Mouse (Mus musculus) forebrain, embryonic 14.5 days (tissue): ENCODE results near the gene Serping1. TPM values are rescaled to one million over a fixed set of nuclear protein-coding genes. Genes with fewer than 3 reads are reported as not detected.

Experiments
- ATAC-seq: fragments of 200-750 bp; cut with Nextera tagmentation; 2 replicates; pipeline ENCODE4 v1.8.0; 2017; ENCODE audit warnings: mild to moderate bottlenecking, moderate library complexity
- DNase-seq: peaks from one replicate; pipeline ENCODE4 v3.0.0-alpha.2; 2015; ENCODE audit warnings: low spot score
- H3K27ac ChIP-seq: fragments of 300-500 bp; sonication (generic); 2 replicates; pipeline ENCODE4 v1.5.1; 2014; ENCODE audit warnings: low read depth, mild to moderate bottlenecking, control low read depth, low read length, moderate library complexity
- H3K27me3 ChIP-seq: fragments of 300-500 bp; sonication (generic); replicated peaks from 2 replicates; pipeline ENCODE4 v1.6.1; 2014; ENCODE audit warnings: low read length, control low read depth, mixed read lengths; ENCODE audit not compliant: control insufficient read depth, insufficient read depth
- H3K36me3 ChIP-seq: fragments of 300-500 bp; sonication (generic); 2 replicates; pipeline ENCODE4 v1.6.1; 2014; ENCODE audit warnings: low read length, control low read depth; ENCODE audit not compliant: control insufficient read depth, insufficient read depth
- H3K4me1 ChIP-seq: fragments of 300-500 bp; sonication (generic); 2 replicates; pipeline ENCODE4 v1.6.1; 2014; ENCODE audit warnings: antibody characterized with exemption, low read length, control low read depth; ENCODE audit not compliant: control insufficient read depth, insufficient read depth
- H3K4me2 ChIP-seq: fragments of 300-500 bp; sonication (generic); 2 replicates; pipeline ENCODE4 v1.6.1; 2014; ENCODE audit warnings: mild to moderate bottlenecking, control low read depth, low read length
- H3K4me3 ChIP-seq: fragments of 300-500 bp; sonication (generic); 2 replicates; pipeline ENCODE4 v1.5.1; 2014; ENCODE audit warnings: low read depth, low read length, control low read depth
- H3K9ac ChIP-seq: fragments of 300-500 bp; sonication (generic); 2 replicates; pipeline ENCODE4 v1.6.1; 2014; ENCODE audit warnings: mild to moderate bottlenecking, low read length, control low read depth, moderate library complexity
- H3K9me3 ChIP-seq: fragments of 300-500 bp; sonication (generic); replicated peaks from 2 replicates; pipeline ENCODE4 v1.6.1; 2016; ENCODE audit warnings: low read length, control low read depth, mixed read lengths; ENCODE audit not compliant: control insufficient read depth
- WGBS: fragments of 180-500 bp; shearing (Covaris S2); extraction: QIAGEN DNeasy Blood & Tissue Kit; methylation state at CpG from one replicate; pipeline ENCODE4 v1.1.7; 2014; 5-methylcytosine and 5-hydroxymethylcytosine counted together
- polyA plus RNA-seq: library from polyadenylated mRNA; unstranded; fragments of >200 nt; fragmentation: Nextera tagmentation; extraction: Ambion mirVana; gene quantifications from 2 replicates; pipeline ENCODE4 v1.2.1, GENCODE M21; 2014

The Serping1 gene
- 32.1 and 32.7 TPM in 2 replicates for polyA plus RNA-seq

DNA sequence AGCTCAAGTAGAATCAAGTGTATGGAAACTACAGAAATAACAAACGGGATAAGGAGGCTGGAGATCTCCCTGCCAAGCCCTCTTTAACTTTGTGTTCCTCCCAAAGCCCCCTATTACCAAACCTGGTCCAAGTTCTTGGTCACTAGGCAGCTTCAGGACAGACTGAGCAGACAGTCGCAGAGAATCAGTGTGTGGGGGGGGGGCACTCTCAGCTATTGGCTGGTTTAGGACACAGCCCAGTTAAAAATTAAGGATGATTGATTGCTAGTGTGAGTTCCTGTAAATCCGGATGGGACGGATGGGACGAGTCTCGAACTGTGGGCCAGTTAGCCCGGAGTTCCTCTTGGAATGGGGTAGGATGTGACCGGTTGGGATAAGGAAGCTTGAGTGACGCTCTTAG is at the start of gene Serping1:
Serping1 (minus strand) TSS at position 204 of the 400 bp plus-strand sequence.
- H3K9me3 ChIP-seq = no peaks in the 10 kb centered on the region
- 62% methylated on average over 9 of the region's 9 CpGs for WGBS
- no peaks in the 10 kb centered on the region for H3K36me3 ChIP-seq
- H3K4me2 ChIP-seq = peak within 1 kb of the TSS; percentile 51
- peak within 1 kb of the TSS; percentile 74 for H3K27ac ChIP-seq
- H3K27me3 ChIP-seq = no peaks in the 10 kb centered on the region
- peak; percentile 60 for ATAC-seq
- H3K4me3 ChIP-seq = peak within 1 kb of the TSS; percentile 21
- DNase-seq = no peak
- H3K9ac ChIP-seq = peak within 1 kb of the TSS; percentile 58
- peaks cover 9% of the 10 kb centered on the region for H3K4me1 ChIP-seq

DNA sequence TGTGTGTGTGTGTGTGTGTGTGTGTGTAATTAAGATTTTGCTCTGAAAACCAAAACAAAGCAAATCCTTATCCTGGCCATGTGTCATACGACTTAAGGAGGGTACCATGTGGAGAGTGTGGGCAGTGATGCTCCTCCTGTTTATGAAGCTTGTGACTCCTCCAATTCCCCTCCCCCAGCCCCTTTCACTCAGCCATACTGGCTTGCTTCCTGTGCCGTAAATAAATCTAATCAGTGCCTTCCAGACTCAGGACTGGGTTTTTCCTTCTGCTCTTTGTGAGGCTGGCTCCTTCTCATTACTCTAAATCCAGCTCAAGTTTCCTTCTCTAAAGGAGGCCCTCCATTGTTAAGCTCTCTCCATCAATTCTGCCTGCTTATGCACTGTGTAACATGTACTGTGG is 48.0 kb upstream of the Serping1 start:
- DNase-seq = no peak
- H3K4me1 ChIP-seq = peaks cover 4% of the 10 kb centered on the region; the same call in 1 of the 2 replicates
- H3K27ac ChIP-seq = no peak overlapping the region
- no peak overlapping the region for H3K9ac ChIP-seq
- H3K9me3 ChIP-seq = no peaks in the 10 kb centered on the region
- no peaks in the 10 kb centered on the region for H3K36me3 ChIP-seq
- WGBS = 43% methylated on average over 2 of the region's 2 CpGs
- no peak overlapping the region for H3K4me3 ChIP-seq
- H3K4me2 ChIP-seq = no peak overlapping the region
- no peak for ATAC-seq
- H3K27me3 ChIP-seq = 0 out of 2 replicates have a peak, but pooled peaks cover 3% of the 10 kb centered on the region

DNA sequence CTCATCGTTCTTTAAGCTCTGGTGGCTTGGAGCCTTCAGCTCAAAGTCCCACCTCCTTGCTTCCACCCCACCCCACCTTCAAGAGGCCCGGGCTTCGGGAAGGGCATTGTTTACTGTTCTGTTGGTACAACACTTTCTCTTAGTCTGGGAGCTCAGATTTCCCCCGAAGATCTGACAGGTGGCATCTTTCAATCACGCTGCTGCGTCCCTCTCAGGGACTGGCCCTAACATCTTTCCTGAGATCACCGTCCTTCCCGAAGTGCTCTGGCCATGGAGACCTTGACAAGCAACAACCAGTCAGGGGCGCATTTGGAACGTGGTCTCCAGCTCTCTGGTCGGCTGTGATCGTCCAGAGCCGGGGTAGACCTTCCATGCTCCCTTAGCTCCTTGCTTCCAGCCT is 47.3 kb upstream of the Serping1 start, which contains the start of gene Smtnl1:
Smtnl1 (minus strand) TSS at position 101 of the 400 bp plus-strand sequence.
- no peak within 1 kb of the TSS for H3K27ac ChIP-seq
- 0 out of 2 replicates have a peak, but pooled peaks cover 3% of the 10 kb centered on the region for H3K27me3 ChIP-seq
- H3K36me3 ChIP-seq = no peaks in the 10 kb centered on the region
- ATAC-seq = no peak
- 68% methylated on average over 13 of the region's 13 CpGs for WGBS
- no peak within 1 kb of the TSS for H3K4me2 ChIP-seq
- no peak within 1 kb of the TSS for H3K4me3 ChIP-seq
- no peaks in the 10 kb centered on the region for H3K9me3 ChIP-seq
- no peak within 1 kb of the TSS for H3K9ac ChIP-seq
- H3K4me1 ChIP-seq = peaks cover 1% of the 10 kb centered on the region; the same call in 1 of the 2 replicates
- no peak for DNase-seq

DNA sequence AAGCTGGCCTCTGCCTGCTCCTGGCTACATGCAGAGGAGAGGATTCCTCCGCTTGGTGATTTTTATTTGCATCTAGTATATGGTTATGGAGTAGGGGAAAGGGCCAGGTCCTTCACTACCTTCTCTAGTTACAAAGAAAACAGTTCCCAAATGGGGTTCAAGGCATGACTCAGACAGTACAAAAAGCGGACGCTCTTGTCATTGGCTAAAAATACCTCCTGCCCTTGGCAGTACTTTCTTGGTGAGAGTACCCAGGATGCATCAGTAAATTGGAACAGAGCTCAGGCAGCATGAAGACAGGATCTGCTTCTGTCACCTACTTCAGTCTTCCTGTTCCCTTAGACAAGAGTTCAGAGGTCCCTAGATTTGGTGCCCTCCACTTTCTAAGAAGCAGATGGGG is 44.6 kb upstream of the Serping1 start:
- Histone ChIP-seq H3K36me3 (no peaks in the 10 kb centered on the region), H3K27me3 (0 out of 2 replicates have a peak, but pooled peaks cover 3% of the 10 kb centered on the region), H3K27ac (no peak overlapping the region), H3K9ac (no peak overlapping the region), H3K4me2 (no peak overlapping the region), H3K9me3 (no peaks in the 10 kb centered on the region), H3K4me3 (no peak overlapping the region), H3K4me1 (no peaks in the 10 kb centered on the region)
- ATAC-seq = no peak
- WGBS = 74% methylated on average over 3 of the region's 3 CpGs
- DNase-seq = no peak

DNA sequence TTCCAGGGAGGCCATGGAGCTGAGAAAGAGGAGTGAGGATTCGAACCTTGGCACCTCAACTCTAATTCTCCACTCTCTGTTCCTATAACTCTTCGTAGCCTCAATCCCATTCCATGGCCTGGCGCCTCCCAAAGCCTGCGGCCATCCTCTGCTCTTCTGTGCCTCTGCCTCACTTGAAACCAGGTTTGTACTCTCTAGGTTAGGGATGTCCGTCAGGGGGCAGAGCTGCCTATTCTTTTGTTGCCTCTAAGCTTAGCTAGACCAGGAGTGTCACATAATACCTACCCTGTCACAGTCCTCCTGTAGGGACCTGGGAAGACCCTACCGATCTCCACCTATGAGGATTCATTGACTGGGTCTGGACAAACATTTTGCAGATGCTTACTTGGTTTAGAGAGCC is 37.4 kb upstream of the Serping1 start:
- no peak for DNase-seq
- Histone ChIP-seq H3K36me3 (no peaks in the 10 kb centered on the region), H3K4me1 (peaks cover 8% of the 10 kb centered on the region), H3K4me3 (no peak overlapping the region), H3K4me2 (no peak overlapping the region), H3K9ac (no peak overlapping the region), H3K27ac (no peak overlapping the region), H3K27me3 (no peaks in the 10 kb centered on the region), H3K9me3 (no peaks in the 10 kb centered on the region)
- 74% methylated on average over 6 of the region's 6 CpGs for WGBS
- ATAC-seq = no peak

DNA sequence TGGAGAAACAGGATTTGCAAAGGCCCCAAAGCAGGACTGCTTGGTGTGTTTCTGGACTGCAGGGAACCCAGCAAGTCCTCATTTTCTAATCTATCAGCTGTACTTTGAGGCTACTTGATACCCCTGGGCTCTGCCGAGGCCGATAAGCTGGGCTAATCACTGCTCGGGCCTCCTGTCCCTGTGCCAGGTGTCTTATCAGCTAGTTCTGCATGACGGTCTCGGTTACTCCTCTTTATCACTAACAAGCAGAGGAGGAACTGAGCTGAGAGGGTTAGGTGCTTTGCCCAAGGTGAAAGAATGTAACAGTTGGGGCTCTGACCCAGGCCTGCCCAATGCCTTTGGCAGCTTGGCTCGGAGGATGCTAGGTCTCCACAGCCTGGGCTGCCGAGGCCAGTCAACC is 36.6 kb upstream of the Serping1 start:
- no peak overlapping the region for H3K9ac ChIP-seq
- no peaks in the 10 kb centered on the region for H3K27me3 ChIP-seq
- H3K27ac ChIP-seq = no peak overlapping the region
- WGBS = 92% methylated on average over 7 of the region's 7 CpGs
- no peak overlapping the region for H3K4me2 ChIP-seq
- no peak for DNase-seq
- no peak for ATAC-seq
- no peaks in the 10 kb centered on the region for H3K36me3 ChIP-seq
- H3K4me3 ChIP-seq = no peak overlapping the region
- H3K9me3 ChIP-seq = no peaks in the 10 kb centered on the region
- H3K4me1 ChIP-seq = peaks cover 8% of the 10 kb centered on the region

DNA sequence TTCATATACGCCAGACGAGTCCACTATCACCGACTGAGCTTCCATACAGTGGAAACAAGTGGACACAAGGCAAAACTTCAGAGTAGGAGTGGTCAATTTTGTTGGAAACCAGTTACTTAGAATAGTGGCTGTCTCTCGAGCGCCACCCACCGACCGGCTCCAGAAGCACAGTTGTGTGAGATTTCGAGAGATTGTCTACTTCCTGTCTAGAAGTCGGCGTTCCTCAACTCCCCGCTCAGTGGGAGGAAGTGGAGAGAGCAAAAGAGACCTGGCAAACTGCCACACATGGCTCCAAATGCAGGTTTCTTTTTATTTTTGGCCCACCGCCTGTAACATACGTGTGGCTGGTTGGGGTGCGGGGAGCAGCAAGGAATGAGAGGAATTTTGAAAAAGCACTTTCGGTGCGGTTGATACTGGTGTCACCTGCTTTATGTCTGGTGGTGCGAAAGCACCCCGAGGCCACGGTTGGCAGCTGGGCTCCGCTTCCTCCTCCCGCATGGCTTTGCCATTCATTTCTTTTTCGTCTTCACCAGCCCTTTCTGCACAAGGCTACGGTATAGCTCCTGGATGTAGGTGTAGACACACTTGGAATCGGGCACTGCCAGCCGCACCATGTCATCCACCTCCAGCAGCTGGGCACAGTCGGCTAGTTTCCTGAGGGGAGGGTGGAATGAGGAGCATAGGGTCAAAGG is 35.8 kb upstream of the Serping1 start:
- Histone ChIP-seq H3K4me3 (no peak overlapping the region), H3K9me3 (no peaks in the 10 kb centered on the region), H3K4me1 (peaks cover 8% of the 10 kb centered on the region), H3K36me3 (no peaks in the 10 kb centered on the region), H3K9ac (no peak overlapping the region), H3K4me2 (peak overlapping the region; percentile 42), H3K27me3 (no peaks in the 10 kb centered on the region), H3K27ac (no peak overlapping the region)
- WGBS = 38% methylated on average over 26 of the region's 26 CpGs
- DNase-seq (peak; percentile 84), ATAC-seq (peak; percentile 81)

DNA sequence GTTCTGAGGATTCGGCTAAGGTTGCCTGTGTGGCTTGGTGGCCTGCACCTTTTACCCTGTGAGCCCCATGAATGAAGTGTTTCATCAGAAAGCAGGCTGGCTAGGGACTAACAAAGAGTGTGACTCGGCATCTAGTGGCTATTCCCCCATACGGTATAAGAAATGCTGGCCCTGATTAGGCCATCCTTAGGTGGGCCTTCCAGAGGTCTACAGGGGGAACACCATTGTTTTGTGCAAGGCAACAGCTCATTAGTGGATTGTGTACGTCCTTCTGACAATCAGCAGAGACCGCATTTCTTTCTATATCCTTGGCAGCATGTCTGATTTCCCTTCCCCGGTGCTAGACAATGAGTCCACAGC is 35.3 kb upstream of the Serping1 start:
- Histone ChIP-seq H3K36me3 (no peaks in the 10 kb centered on the region), H3K4me3 (no peak overlapping the region), H3K9ac (no peak overlapping the region), H3K4me2 (peak overlapping the region; percentile 42; the same call in 1 of the 2 replicates), H3K9me3 (no peaks in the 10 kb centered on the region), H3K27ac (no peak overlapping the region), H3K27me3 (no peaks in the 10 kb centered on the region), H3K4me1 (peaks cover 8% of the 10 kb centered on the region)
- ATAC-seq = peak; percentile 54; the same call in 1 of the 2 replicates
- DNase-seq = no peak
- WGBS = 48% methylated on average over 6 of the region's 6 CpGs

DNA sequence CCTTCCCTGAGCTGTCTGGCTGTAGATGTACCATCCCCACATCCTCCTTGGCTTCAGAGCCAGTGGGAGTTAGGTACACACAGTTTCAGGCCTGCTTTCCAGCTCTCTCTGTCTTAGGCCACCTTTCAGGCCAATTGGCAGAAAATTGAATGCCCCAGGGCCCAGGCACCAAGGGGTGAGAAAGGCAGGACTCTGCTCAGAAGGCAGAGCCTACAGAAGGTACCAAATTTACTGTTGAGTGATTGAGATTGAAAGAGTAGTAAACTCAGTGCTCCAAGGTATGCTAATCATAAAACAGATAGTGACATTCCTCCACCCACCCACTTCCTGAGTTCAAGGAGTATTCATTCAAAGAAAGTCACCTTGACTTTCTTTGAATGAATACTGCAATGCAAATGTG is 34.1 kb upstream of the Serping1 start:
- H3K4me2 ChIP-seq = no peak overlapping the region
- H3K27ac ChIP-seq = no peak overlapping the region
- no peak overlapping the region for H3K4me3 ChIP-seq
- DNase-seq = no peak
- no peaks in the 10 kb centered on the region for H3K36me3 ChIP-seq
- no peak for ATAC-seq
- H3K4me1 ChIP-seq = peaks cover 8% of the 10 kb centered on the region
- no peak overlapping the region for H3K9ac ChIP-seq
- H3K9me3 ChIP-seq = no peaks in the 10 kb centered on the region
- no peaks in the 10 kb centered on the region for H3K27me3 ChIP-seq
